Mouse (Mus musculus) heart, postnatal 0 days (tissue): ENCODE measurements around the gene Ctu2.

Source experiments
- CTCF ChIP-seq: IDR thresholded peaks from 2 replicates; pipeline ENCODE4 v1.5.1; 2016; ENCODE audit warnings: antibody characterized with exemption, control low read depth, low read depth
- EP300 ChIP-seq: IDR thresholded peaks from 2 replicates; pipeline ENCODE4 v1.6.1; 2016; ENCODE audit warnings: antibody characterized with exemption, low read depth

DNA sequence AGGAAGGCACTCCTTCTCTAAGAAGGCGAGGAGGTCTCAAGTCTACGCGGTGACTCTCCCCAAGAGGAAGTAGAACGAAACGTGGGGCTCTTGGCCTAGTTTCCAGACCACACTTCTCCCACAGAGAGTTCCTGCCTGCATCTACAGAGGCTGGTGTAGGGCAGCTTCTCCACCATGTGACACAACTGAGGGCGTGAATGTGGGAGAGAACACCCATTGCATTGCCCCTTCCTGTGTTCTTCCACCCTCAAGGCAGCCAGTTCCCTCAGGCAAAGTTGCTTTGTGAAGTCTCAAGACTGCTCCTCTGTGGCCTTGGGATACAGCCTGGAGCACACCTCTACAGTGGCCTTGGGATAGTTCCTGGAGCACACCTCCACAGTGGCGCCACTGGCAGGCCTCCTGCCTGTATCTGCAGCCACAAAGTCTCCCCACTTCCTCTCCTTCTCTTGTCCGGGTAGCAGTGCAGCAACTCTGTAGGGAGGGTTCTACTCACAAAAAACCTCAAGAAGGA lies 2.0 kb upstream of the Ctu2 start:
- TF ChIP-seq EP300: no peak
- no peak for TF ChIP-seq CTCF
